Mouse (Mus musculus): ENCODE results near the gene Kcnv2. TPM values are rescaled to one million over a fixed set of nuclear protein-coding genes. Genes with fewer than 3 reads are reported as not detected.

The Kcnv2 gene
- total RNA-seq (2021), result under 1 TPM; 0.18 to 0.30 TPM
- long read RNA-seq, result 0 reads

DNA sequence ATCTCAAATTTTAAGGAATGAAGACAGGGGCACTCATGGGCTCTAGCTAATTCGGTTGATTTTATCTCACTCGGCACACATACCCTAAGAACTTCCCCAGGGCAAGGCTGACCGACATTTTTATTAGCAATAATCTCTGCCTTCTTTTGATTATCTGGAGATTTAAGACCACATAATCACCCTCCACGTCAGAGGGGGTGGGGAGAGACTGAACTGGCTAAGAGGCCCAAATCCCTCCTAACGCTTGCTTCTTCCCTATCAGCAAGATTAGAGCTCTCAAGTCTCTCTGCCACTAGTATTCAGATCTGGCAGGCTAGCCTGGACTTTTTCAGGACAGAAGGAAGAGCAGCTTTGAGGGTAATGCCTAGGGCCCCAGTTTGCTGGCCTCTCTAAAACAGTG, at the start of gene Kcnv2:
Gene Kcnv2, plus strand, starts transcription at position 308 of the 400 bp plus-strand sequence.
- no peak for DNase-seq (ENCODE audit: low spot score in 2 of 2)

DNA sequence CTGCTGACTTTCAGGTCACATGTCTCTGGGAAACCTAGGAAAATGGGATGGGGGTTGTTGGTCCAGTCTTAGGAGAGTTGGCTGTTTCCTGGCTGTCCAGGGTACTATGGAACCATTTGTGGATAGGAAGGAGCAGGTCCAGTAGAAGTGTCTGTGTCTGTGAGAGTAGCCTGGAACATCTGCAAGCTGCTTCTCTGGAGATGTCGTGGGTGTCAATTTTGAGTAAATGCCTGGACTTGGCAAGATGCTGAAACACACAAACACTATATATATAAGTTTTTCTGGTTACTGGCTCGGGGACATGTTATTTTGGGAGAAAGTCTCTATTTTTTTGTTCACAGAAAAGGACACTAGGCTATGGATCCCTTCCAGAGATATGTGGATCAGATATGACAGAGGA, 49.0 kb upstream of the Kcnv2 start:
- no peak for DNase-seq (ENCODE audit: low spot score in 2 of 2)

DNA sequence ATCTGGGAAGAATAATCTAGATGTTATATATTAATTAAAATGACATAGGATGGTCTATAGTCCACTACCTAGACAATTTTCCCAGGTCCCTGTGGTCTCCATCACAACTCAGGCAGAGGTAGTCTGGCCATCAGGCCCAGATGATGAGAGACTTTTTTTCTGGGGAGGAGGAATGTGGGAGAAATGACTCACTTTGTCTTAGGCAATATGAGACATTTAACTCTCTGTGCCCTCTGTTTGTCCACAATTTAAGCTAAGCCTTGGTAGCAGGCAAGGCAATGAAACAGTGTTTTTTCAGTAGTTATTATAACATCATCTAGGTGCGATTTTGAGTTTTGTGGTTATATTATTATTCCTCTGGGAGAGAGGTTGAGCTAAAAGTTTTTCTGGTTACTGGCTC, 48.0 kb upstream of the Kcnv2 start:
- DNase-seq (ENCODE audit: low spot score in 2 of 2), result no peak

DNA sequence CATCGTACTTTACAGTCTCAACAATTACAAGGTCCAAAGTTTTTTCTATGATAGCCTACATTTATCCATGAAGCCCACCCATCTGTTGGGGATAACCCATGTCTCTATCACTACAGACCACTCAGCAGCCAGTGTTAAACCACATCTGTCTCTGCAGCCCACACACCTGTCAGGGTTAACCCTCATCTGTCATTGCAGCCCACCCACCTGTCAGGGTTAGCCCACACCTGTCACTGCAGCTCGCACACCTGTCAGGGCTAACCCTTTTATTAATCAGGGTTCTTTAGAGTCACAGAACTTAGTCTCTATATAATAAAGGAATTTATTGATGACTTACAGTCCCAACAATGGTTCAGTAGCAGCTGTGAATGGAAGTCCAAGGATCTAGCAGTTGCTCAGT, 43.2 kb upstream of the Kcnv2 start:
- no peak for DNase-seq (ENCODE audit: low spot score in 2 of 2)

DNA sequence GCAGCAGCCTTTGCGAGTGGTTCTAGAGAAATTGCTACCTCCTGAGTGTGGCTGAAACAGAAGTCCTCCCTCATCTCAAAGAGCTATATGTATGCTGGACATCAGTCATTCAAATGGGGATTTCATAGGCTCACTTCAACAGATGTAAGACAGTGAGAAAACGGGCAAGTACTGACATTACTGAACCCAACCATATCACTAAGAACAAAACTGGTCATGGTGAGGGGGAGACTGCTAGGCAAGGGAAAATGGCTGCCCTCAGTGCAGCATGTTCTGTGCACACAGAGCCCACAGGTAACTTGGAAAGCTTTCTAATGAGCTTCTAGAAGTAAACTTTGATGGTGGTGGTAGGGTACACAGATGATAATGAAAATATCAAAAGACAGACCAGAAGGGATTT, 12.3 kb upstream of the Kcnv2 start:
- no peak for DNase-seq (ENCODE audit: low spot score in 2 of 2)

DNA sequence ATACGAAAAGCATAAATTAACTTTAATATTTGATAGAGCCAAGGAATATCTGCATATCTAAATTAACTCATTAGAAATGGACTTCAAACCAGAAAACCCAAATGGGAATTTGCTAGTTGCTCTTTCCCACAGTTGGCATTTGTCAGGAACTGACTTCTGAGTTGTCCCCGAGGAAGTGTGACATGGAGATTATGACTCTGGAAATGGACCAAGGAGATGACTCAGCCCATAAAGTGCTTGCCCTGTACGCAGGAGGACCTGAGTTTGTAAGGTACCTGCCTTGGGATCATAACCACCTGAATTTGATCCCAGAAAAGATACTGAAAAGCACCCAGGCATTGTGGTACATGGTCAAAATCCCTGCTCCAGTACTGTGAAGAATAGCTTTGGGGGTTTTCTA, 11.1 kb upstream of the Kcnv2 start:
- no peak for DNase-seq (ENCODE audit: low spot score in 2 of 2)

DNA sequence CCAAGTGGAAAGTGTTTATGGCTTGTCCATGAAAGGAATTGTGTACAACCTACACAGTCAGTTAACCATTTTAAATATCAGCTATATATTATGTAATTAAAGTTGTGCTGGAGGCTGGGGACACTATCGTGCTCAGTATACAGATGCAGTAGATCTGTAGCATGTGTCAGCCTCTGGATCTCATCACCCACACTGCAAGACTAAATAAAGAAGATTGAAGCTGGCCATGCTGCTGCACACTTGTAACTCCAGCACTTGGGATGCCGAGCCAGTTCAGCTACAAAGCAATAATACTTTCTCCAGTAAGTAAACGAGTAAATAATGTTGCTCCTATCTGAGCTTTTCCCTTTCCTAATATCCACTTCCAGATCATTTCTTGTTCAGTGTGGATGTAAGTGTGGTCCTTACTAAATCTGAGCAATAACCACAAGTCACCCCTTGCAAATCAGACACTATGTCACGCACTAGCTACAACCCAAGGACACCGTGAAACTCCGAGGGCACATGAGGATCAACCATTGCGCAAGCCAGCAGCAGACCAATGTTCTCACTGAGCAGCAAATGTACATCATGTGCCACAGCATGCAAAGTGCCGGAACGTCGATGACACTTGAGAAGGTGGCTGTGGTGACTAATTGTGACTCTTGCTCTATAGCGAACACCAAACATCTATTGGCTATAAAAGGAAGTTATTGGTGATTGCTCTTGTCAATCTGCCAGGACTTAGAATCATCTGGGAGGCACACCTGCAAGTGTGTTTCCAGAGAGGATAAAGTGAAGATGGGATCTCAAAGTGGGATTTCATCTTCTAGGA, 9.9 kb upstream of the Kcnv2 start:
- DNase-seq (ENCODE audit: low spot score in 2 of 2), result no peak

DNA sequence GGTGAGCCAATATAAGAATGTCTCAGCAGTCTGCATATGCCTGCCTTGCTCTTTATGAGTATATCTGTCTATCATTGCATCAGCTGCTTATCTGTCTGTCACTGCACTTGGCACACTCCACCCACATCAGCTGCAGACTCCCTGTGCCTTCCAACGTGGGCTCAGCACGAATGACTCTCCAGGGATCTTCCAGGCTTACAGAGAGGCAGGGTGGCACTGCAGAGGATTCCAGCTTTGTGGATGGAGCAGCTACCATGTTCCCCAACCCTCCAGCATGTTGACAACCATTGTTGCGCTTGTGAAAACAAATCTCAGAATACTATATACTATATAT, 9.3 kb upstream of the Kcnv2 start:
- DNase-seq (ENCODE audit: low spot score in 2 of 2), result no peak

DNA sequence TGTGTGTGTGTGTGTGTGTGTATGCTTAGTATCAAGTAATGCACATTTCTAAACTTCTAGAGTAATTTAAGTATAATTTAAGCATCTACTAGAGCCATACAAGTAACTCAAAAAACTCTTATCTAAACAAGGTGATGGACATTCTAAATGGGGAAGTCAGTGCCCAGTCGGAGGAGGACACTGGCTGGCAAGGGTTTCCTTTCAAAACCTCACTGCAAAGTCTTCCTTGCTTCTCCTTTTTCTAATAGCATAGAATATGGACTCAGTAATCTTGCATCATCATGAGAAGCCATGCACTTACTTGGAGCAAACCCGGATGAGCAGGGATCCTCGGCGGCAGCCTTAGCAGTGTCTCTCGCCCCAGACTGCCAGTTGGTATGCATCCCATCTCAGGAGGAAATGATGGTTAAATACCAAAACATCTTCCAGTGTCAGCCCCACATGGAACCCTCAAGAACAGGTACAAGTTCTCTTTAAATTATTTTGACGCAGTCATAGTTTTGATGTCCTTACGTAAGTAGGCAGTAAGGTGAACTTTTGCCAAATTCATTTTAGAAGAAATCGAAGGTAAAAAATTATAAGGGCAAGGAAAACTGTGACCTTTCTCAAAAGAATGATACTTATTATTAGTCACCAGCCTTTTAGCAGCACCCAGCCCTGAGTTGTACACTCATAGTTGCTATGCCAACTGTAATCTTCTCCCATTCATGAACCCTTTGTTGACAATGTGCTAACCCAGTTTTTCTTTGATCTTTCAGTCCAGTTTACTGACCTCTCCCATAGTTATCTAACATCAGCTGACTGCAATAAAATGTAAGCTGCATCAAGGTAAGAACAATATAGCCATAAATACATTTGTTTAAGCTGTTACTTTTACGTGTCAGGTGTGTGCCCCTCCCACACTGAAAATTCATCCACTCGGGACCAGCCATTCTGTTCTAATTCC, 5.8 kb upstream of the Kcnv2 start:
- no peak for DNase-seq (ENCODE audit: low spot score in 2 of 2)

DNA sequence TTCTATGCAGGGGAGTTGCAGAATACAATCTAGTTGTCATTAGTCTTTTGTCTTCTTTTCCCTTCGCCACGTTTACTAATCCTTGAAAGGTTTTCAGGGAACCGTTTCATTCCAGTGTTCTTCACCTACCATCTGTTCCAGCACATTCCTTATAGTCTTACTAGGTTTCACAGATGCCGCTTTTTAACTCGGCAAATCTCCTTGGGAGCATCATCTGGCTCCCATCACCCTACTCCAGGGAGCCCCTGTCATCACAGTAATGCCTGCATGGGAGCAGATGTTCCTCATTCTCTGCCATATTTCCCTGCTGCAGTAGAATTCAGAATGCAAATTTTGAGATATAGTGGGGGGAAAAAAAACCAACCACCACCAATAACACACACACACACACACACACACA, 5.1 kb upstream of the Kcnv2 start:
- DNase-seq (ENCODE audit: low spot score in 2 of 2), result peak in 1 of 2 experiments; percentile 22

DNA sequence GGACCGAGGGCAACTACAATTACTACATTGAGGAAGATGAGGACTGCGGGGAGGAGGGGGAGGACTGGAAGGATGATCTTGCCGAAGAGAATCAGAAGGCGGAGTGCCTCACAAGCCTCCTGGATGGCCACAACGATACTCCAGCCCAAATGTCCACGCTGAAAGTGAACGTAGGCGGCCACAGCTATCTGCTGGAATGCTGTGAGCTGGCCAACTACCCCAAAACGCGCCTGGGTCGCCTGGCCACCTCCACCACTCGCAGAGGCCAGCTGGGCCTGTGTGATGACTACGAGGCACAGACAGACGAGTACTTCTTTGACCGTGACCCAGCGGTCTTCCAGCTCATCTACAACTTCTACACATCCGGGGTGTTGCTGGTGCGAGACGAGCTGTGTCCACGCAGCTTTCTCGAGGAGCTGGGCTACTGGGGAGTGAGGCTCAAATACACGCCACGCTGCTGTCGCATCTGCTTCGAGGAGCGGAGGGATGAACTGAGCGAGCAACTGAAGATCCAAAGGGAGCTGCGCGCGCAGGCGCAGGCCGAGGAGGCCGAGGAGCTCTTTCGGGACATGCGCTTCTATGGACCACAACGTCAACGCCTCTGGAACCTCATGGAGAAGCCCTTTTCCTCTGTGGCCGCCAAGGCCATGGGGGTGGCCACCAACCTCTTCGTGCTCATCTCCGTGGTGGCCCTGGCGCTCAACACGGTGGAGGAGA, 681 bp downstream of the Kcnv2 start:
- DNase-seq (ENCODE audit: low spot score in 2 of 2), result no peak

DNA sequence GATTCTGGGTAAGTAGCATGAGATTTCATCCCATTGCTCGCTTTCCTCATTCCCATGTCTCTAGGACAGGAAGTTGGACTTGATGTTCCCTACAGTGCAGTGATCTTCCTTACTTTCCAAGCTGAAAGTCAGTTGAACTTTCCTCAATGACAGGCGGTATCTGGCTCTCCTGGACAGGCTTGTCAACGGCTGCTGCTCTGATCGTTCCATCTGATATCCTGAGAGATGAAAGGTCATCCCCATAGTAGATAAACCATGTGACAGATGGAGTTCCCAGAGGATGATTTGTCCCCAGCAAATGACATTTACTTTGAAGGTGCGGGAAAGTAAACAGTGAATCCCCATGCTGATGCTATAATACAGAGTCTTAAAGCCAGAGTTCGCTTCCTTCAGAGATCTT, 3.2 kb downstream of the Kcnv2 start:
- DNase-seq (ENCODE audit: low spot score in 2 of 2), result no peak

DNA sequence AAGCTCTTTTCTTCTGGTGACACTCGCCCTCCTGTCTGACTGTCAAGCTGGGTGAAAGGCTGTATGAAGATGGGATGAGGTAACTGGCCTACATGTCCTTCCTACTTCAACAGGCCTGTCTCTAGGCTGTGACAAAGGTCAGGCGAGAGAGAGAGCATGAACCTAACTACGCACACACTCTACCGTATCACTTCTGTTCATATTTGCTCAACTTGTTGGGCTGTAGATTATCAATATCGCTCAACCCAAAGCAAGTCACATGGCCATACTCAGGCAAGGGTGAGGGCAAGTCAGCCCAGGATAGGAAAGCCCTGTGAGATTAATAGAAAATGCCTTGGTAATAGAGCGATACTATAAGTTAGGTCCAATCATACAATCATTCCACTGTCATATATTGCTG, 5.2 kb downstream of the Kcnv2 start:
- DNase-seq (ENCODE audit: low spot score in 2 of 2), result no peak

DNA sequence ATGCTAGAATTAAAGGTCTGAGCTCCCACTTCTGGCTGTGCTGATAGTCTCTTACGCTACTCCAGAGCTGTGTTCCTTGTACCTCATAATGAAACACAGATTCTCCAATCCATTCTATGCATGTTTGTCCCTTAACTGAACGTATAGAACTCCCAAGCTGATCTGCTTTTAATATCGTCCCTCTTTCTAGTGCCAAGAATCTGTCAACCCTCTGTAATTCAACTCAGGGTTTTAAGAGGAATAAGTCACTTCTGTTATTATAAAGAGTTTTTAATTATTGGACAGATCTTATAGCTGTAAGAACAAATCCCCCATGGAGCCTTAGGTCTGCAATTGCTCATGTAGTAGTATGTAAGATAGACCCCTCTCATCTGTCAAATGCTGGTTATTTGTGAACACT, 5.8 kb downstream of the Kcnv2 start:
- no peak for DNase-seq (ENCODE audit: low spot score in 2 of 2)

DNA sequence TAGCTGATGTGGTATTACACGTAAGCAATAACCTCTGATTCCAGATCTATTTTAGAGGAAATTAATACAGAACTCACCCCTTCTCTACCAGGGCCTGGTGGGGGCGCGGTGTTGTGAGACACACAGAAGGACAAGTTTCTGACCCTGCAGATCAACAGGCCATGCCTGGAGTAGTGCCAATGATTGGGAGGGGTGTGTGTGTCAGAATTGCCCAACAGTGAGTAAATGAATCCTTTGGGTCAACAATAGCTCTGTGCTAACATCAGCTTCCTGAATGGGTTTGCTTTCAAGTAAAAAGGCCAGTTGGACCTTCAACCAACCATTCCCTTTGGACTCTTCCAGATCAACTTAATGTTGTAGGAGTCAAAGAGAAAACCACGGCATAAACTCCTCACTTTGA, 6.3 kb downstream of the Kcnv2 start:
- DNase-seq (ENCODE audit: low spot score in 2 of 2), result no peak

DNA sequence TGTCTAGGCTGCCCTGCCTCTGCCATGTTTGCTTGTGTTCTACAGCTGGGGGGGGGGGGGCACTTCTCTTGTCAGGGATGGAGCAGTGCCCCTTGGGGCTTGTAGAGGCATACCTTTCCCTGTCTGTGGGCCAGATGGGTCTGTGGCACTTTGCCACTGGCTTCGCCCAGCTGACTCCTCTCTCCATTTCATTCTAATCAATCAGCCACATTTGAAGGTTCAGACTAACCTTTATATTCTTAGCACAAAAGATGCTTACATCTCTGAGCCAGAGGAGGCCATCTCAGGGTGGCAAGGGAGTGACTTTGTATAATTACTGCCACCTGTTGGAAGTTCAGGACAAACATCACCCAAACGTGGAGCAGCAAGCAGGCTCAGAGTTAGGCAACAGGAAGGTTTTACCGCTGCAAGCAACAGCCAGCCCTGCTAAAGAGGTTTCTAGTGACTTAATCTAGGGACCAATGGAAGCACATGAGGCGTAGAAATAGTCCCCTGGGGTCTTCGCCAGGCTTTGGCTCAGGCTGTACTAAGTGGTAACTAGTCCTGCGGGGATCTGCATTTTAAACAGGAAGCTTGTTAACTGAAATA, 9.9 kb downstream of the Kcnv2 start:
- DNase-seq (ENCODE audit: low spot score in 2 of 2), result no peak

DNA sequence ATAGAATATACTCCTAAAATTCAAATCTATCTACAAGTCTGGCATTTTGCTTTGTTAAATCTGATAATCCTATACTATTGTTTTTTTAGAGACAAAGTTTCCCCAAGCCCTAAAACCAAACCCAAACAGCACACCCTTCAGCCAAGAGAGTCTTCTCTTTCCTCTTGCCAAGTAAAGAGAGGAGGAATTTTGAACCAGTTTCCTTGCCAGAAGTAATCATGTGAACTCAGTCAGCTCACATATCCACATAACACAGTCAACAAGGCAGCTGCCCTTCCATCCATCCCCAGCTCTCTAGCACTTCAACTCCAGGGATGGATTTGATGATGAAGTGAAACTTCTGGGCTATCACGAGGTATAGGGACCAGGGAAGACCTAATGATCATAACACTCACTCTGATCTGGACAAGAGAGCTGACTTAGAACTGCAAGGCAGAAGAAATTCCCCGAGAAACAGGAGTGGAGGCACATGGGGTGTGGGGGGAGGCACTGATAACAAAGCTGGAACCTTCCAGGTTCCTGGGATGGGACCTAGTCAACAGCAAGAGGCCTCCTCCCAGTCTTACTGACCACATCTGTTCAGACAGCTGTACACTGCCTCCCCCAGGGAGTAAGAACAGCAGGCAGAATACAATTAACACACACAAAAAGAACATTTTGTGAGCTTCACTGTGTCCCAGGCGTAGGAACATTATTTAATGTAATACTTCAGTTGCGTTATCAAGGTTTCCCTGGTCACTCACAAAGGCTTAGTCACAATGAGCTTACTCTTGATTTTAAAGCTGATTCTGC, 13.9 kb downstream of the Kcnv2 start:
- DNase-seq (ENCODE audit: low spot score in 2 of 2), result no peak

DNA sequence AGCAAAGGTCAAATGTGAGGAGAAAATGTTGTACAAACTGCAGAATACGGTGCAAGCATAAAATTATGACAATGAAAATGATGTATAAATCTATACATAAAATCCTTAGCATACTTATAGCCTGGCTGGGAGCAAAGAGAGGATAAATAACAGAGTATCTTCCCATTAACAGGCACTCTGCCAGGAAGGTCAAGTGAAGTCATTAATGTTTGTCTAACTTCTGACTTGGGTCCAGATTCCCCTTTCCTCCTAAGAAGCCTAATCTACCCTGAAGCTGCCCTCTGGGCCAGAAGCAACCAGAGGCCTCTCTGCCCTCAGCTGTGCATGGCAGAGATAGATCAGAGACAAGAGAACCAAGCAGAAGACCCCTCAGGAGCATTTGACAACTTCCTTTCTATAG, 24.1 kb downstream of the Kcnv2 start:
- no peak for DNase-seq (ENCODE audit: low spot score in 2 of 2)

DNA sequence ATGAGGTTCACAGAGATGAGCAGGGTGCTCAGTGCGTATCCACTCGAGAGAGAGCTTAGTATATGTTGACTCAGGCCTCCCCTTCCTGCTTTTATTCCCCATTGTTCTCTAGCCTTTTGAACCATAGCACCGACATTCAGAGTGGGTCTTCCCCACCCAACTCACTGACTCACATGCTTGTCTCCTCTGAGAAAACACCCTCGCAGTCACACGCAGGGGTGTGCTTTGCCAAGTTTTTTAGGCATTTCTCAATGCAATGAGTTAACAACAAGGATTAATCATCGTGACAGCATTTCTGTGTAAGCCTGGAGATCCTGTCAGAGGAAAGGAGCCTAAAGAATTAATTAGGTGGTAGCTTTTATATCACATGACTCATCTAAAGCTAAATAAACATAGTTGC, 29.3 kb downstream of the Kcnv2 start:
- DNase-seq (ENCODE audit: low spot score in 2 of 2), result no peak

DNA sequence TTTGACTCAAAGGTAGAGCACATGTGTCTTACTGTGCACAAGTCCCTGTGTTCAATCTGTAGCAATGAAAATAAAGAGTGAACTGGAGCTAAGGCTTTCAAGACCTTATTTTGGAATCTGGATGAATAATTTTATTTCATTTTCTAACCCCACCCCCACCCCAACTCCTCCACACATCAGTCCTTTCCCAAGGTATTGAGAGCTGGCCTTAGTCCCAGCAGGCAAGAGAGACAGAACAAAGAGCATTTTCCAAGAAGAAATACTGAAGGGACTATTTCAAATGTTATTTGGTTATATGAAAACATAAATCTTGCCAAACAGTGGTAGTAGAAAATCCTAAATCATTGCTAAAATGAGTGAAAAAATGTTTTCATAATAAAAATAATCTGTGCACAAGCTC, 38.0 kb downstream of the Kcnv2 start:
- no peak for DNase-seq (ENCODE audit: low spot score in 2 of 2)

DNA sequence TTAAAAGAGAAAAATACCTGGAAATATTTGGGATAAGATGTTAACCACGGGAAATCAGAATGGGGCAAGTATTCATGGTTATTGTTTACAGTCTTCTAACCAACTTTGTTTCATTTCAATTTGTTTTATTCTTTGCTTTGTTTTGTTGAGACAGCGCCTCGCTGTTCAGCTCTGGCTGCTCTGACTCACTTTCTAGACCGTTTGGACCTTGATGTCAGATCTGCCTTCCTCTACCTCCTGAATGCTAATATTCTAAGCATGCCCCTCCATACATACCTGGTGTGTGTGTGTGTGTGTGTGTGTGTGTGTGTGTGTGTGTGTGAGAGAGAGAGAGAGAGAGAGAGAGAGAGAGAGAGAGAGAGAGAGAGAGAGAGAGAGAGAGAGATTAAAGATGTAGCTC, 41.5 kb downstream of the Kcnv2 start:
- no peak for DNase-seq (ENCODE audit: low spot score in 2 of 2)
